Mouse (Mus musculus) right cerebral cortex, postnatal 10 days (tissue): Measurements from ENCODE around the gene Abcd4.

Source experiments
- DNase-seq, 2 experiments: peaks; one replicate each; pipeline ENCODE4 v3.0.0; 2021; ENCODE audit warnings: low spot score in 2 of 2

Gene Abcd4

GRCm38 (mm10) chr12:84571466-84572340 lies 45.5 kb downstream of the Abcd4 start:
- DNase-seq, result no peak

- no peak for DNase-seq
Observed at GRCm38 (mm10) chr12:84570694-84571415, 46.4 kb downstream of the Abcd4 start.

GRCm38 (mm10) chr12:84569976-84570693 lies 47.1 kb downstream of the Abcd4 start:
- DNase-seq, result no peak

GRCm38 (mm10) chr12:84569336-84569970 lies 47.8 kb downstream of the Abcd4 start, which contains the start of gene Vsx2:
TSS of gene Vsx2 (plus strand) at chr12:84569762.
- no peak for DNase-seq

GRCm38 (mm10) chr12:84567576-84567975 lies 49.6 kb downstream of the Abcd4 start:
- no peak for DNase-seq

- DNase-seq, result no peak
Observed at GRCm38 (mm10) chr12:84562558-84562957, 54.7 kb downstream of the Abcd4 start.

DNA sequence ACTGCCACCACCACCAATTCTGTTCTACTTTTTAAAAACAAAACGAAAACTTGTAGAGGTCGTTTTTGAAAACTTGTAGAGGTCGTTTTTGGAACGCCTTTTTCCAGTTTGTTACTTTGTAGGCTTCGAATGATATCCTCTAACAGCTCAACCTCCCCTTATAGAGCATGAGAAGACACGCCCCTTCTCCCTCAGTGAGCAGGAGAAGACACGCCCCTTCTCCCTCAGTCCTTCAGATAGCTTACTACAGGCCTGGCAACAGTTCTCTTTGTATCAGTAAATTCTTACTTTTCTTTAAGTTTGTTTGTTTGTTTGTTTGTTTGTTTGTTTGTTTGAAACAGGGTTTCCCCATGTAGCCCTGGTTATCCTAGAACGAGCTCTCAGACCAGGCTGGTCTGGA lies 62.0 kb downstream of the Abcd4 start:
- DNase-seq, result no peak
